29 mouse cellular contexts compared by ENCODE assay signal in genomic region chr7:5029946-5030345, GRCm38 (mm10). TPM values are rescaled to one million over a fixed set of nuclear protein-coding genes. Genes with fewer than 3 reads are reported as not detected.
DNase-seq lines count a peak whose midpoint lies in the region; ATAC-seq and TF ChIP-seq lines count a peak whose summit lies in the region.
"Had no signal": no experiment of that assay in that cellular context is flagged by ENCODE, and none has a peak within 500 bp of the region (broad histone marks: within the 10 kb centered on the region; RNA-seq: fewer than 3 reads in every experiment).

No protein-coding gene starts in this region.

- 0 out of 2 replicates have a peak, but pooled peaks cover 3% of the 10 kb centered on the region for H3K9me3 ChIP-seq in forebrain, postnatal 0 days (ENCODE audit: low read length)
- H3K9me3 ChIP-seq in forebrain, embryonic 14.5 days (replicated peaks; ENCODE audit: control insufficient read depth, low read length): peaks cover 21% of the 10 kb centered on the region
- peaks cover 27% of the 10 kb centered on the region for H3K9me3 ChIP-seq in midbrain, embryonic 13.5 days
- peaks cover 14% of the 10 kb centered on the region for H3K9me3 ChIP-seq in midbrain, embryonic 16.5 days (replicated peaks; ENCODE audit: control insufficient read depth, low read length, poor library complexity, severe bottlenecking)
- peaks cover 58% of the 10 kb centered on the region for H3K9me3 ChIP-seq in limb, embryonic 12.5 days

- no peak overlapping the region for H3K4me3 ChIP-seq in forebrain, postnatal 0 days (ENCODE audit: low read depth, low read length)
- no peak overlapping the region for H3K4me3 ChIP-seq in forebrain, embryonic 14.5 days (ENCODE audit: low read depth, low read length)
- no peak overlapping the region for H3K4me3 ChIP-seq in midbrain, embryonic 13.5 days (replicated peaks)
- no peak overlapping the region for H3K4me3 ChIP-seq in midbrain, embryonic 16.5 days (ENCODE audit: low read depth, low read length)
- peak overlapping the region; percentile 0; the same call in 1 of the 2 replicates for H3K4me3 ChIP-seq in limb, embryonic 12.5 days (replicated peaks)
- H3K4me3 ChIP-seq: heart, embryonic 15.5 days; lung, embryonic 15.5 days had no signal

- 0 out of 2 replicates have a peak, but pooled peaks have one; percentile 15 for TF ChIP-seq CTCF in forebrain, postnatal 0 days (IDR thresholded peaks at IDR 0.05; ENCODE audit: low read depth)

- WGBS in forebrain, postnatal 0 days: 94% methylated on average over 21 of the region's 21 CpGs
- WGBS in forebrain, embryonic 14.5 days: 96% methylated on average over 21 of the region's 21 CpGs
- WGBS in midbrain, embryonic 13.5 days: 94% methylated on average over 21 of the region's 21 CpGs
- 94% methylated on average over 21 of the region's 21 CpGs for WGBS in midbrain, embryonic 16.5 days
- WGBS in limb, embryonic 12.5 days: 92% methylated on average over 21 of the region's 21 CpGs

- no peak for DNase-seq in forebrain, postnatal 0 days
- DNase-seq in forebrain, embryonic 14.5 days (ENCODE audit: low spot score): no peak
- DNase-seq in R1 (ENCODE audit: low read depth, low spot score): peak; percentile 79
- DNase-seq in frontal cortex, postnatal 36 days (ENCODE audit: low spot score in 2 of 2): no peak
- no peak for DNase-seq in Muller cell, postnatal 12 days (ENCODE audit: inconsistent ontology term)
- DNase-seq: adrenal gland, postnatal 36 days; cerebellum, adult 11-12 months; gastrocnemius, postnatal 36 days; kidney, adult 9 months; kidney, postnatal 25 days; lung, postnatal 4 days; right cerebral cortex, postnatal 25 days had no signal

- ATAC-seq in forebrain, postnatal 0 days: no peak
- ATAC-seq in forebrain, embryonic 14.5 days: no peak
- ATAC-seq in midbrain, embryonic 13.5 days: 0 out of 2 replicates have a peak, but pooled peaks have one; percentile 25
- no peak for ATAC-seq in midbrain, embryonic 16.5 days
- no peak for ATAC-seq in limb, embryonic 12.5 days (ENCODE audit: insufficient number of reproducible peaks, insufficient read depth, low FRiP score, low TSS enrichment, low read depth)
- ATAC-seq: inflammation-experienced regulatory T-cells, adult 6 months had no signal

- H3K27ac ChIP-seq in forebrain, postnatal 0 days (ENCODE audit: low read depth, low read length): no peak overlapping the region
- no peak overlapping the region for H3K27ac ChIP-seq in forebrain, embryonic 14.5 days (ENCODE audit: low read depth, low read length)
- no peak overlapping the region for H3K27ac ChIP-seq in midbrain, embryonic 13.5 days
- H3K27ac ChIP-seq in midbrain, embryonic 16.5 days (ENCODE audit: low read length): no peak overlapping the region
- no peak overlapping the region for H3K27ac ChIP-seq in limb, embryonic 12.5 days
- H3K27ac ChIP-seq: heart, embryonic 15.5 days; lung, embryonic 15.5 days had no signal

- H3K4me2 ChIP-seq in forebrain, postnatal 0 days (ENCODE audit: low read depth): no peak overlapping the region
- H3K4me2 ChIP-seq in forebrain, embryonic 14.5 days (ENCODE audit: low read length): no peak overlapping the region
- no peak overlapping the region for H3K4me2 ChIP-seq in midbrain, embryonic 13.5 days (replicated peaks)
- no peak overlapping the region for H3K4me2 ChIP-seq in midbrain, embryonic 16.5 days (ENCODE audit: low read length)
- H3K4me2 ChIP-seq in limb, embryonic 12.5 days: no peak overlapping the region
- H3K4me2 ChIP-seq: heart, embryonic 15.5 days; liver, embryonic 11.5 days; lung, embryonic 15.5 days had no signal

- no peaks in the 10 kb centered on the region for H3K27me3 ChIP-seq in forebrain, postnatal 0 days (ENCODE audit: insufficient read depth, low read length)
- H3K27me3 ChIP-seq in forebrain, embryonic 14.5 days (replicated peaks; ENCODE audit: control insufficient read depth, insufficient read depth, low read length): no peaks in the 10 kb centered on the region
- H3K27me3 ChIP-seq in midbrain, embryonic 13.5 days: no peaks in the 10 kb centered on the region
- no peaks in the 10 kb centered on the region for H3K27me3 ChIP-seq in midbrain, embryonic 16.5 days (ENCODE audit: control insufficient read depth, insufficient read depth, low read depth, low read length)
- H3K27me3 ChIP-seq in limb, embryonic 12.5 days: no peaks in the 10 kb centered on the region
- H3K27me3 ChIP-seq: CH12.LX; heart, embryonic 15.5 days; lung, embryonic 15.5 days had no signal

- no peak overlapping the region for H3K9ac ChIP-seq in forebrain, postnatal 0 days
- no peak overlapping the region for H3K9ac ChIP-seq in forebrain, embryonic 14.5 days (ENCODE audit: low read length)
- no peak overlapping the region for H3K9ac ChIP-seq in midbrain, embryonic 13.5 days (replicated peaks)
- H3K9ac ChIP-seq in midbrain, embryonic 16.5 days (ENCODE audit: low read depth, low read length): no peak overlapping the region
- no peak overlapping the region for H3K9ac ChIP-seq in limb, embryonic 12.5 days (replicated peaks)
- H3K9ac ChIP-seq: heart, embryonic 15.5 days; lung, embryonic 15.5 days had no signal

- peaks cover 78% of the 10 kb centered on the region for H3K36me3 ChIP-seq in forebrain, postnatal 0 days (ENCODE audit: insufficient read depth)
- peaks cover 72% of the 10 kb centered on the region for H3K36me3 ChIP-seq in forebrain, embryonic 14.5 days (ENCODE audit: control insufficient read depth, insufficient read depth, low read length)
- H3K36me3 ChIP-seq in midbrain, embryonic 13.5 days: peaks cover 78% of the 10 kb centered on the region
- H3K36me3 ChIP-seq in midbrain, embryonic 16.5 days (ENCODE audit: control insufficient read depth, insufficient read depth, low read length): peaks cover 44% of the 10 kb centered on the region
- peaks cover 99% of the 10 kb centered on the region for H3K36me3 ChIP-seq in limb, embryonic 12.5 days

- no peaks in the 10 kb centered on the region for H3K4me1 ChIP-seq in forebrain, postnatal 0 days (ENCODE audit: insufficient read depth)
- H3K4me1 ChIP-seq in forebrain, embryonic 14.5 days (ENCODE audit: control insufficient read depth, insufficient read depth, low read length): no peaks in the 10 kb centered on the region
- H3K4me1 ChIP-seq in midbrain, embryonic 13.5 days (replicated peaks): no peaks in the 10 kb centered on the region
- H3K4me1 ChIP-seq in midbrain, embryonic 16.5 days (ENCODE audit: control insufficient read depth, insufficient read depth, low read length): no peaks in the 10 kb centered on the region
- H3K4me1 ChIP-seq in limb, embryonic 12.5 days (replicated peaks): no peaks in the 10 kb centered on the region
- H3K4me1 ChIP-seq: heart, embryonic 15.5 days; lung, embryonic 15.5 days had no signal

RNA-seq across cellular contexts. Expression of gene 4632433K11Rik, which starts 4.0 kb away (rescaled TPM):
- total RNA-seq in forebrain, postnatal 0 days (2014; rRNA removed): 0.24 TPM in 1 of 2 replicates, not detected in the other
- polyA plus RNA-seq in forebrain, postnatal 0 days (2015; fragmentation: Nextera tagmentation; extraction: Ambion mirVana): not detected in 2 replicates
- polyA plus RNA-seq in forebrain, embryonic 14.5 days (2014; fragmentation: Nextera tagmentation; extraction: Ambion mirVana): not detected in 2 replicates
- not detected in 2 replicates for polyA plus RNA-seq in midbrain, embryonic 13.5 days (2015; fragmentation: Nextera tagmentation; extraction: Ambion mirVana)
- not detected in 2 replicates for polyA plus RNA-seq in midbrain, embryonic 16.5 days (2015; fragmentation: Nextera tagmentation; extraction: Ambion mirVana)
- polyA plus RNA-seq in limb, embryonic 12.5 days (2016; fragmentation: Nextera tagmentation; extraction: Ambion mirVana): not detected in 2 replicates
- total RNA-seq: adrenal gland, postnatal 36 days; CH12.LX; hematopoietic stem cell, adult 5-6 weeks; left cerebral cortex, adult 18-20 months had no signal
- polyA plus RNA-seq: embryonic facial prominence, embryonic 11.5 days; frontal cortex, adult 2 months; heart, embryonic 15.5 days; inflammation-experienced regulatory T-cells, adult 6 months; liver, embryonic 11.5 days; lung, embryonic 15.5 days; spleen, adult 2 months; stomach, embryonic 14.5 days; thymus, postnatal 0 days had no signal

RNA-seq across cellular contexts. Expression of gene Zfp784, which starts 8.3 kb away (rescaled TPM):
- 5.2 and 5.6 TPM in 2 replicates for total RNA-seq in forebrain, postnatal 0 days (2014; rRNA removed)
- 4.1 and 5.0 TPM in 2 replicates for polyA plus RNA-seq in forebrain, postnatal 0 days (2015; fragmentation: Nextera tagmentation; extraction: Ambion mirVana)
- polyA plus RNA-seq in forebrain, embryonic 14.5 days (2014; fragmentation: Nextera tagmentation; extraction: Ambion mirVana): 6.2 and 6.3 TPM in 2 replicates
- 10.5 and 11.2 TPM in 2 replicates for polyA plus RNA-seq in midbrain, embryonic 13.5 days (2015; fragmentation: Nextera tagmentation; extraction: Ambion mirVana)
- 10.5 and 10.8 TPM in 2 replicates for polyA plus RNA-seq in midbrain, embryonic 16.5 days (2015; fragmentation: Nextera tagmentation; extraction: Ambion mirVana)
- polyA plus RNA-seq in limb, embryonic 12.5 days (2016; fragmentation: Nextera tagmentation; extraction: Ambion mirVana): 4.7 and 5.2 TPM in 2 replicates

RNA-seq across cellular contexts. Expression of gene Ccdc106, which starts 9.6 kb away (rescaled TPM):
- total RNA-seq in forebrain, postnatal 0 days (2014; rRNA removed): 70.7 and 104 TPM in 2 replicates
- polyA plus RNA-seq in forebrain, postnatal 0 days (2015; fragmentation: Nextera tagmentation; extraction: Ambion mirVana): 69.7 and 79.8 TPM in 2 replicates
- 36.1 and 45.5 TPM in 2 replicates for polyA plus RNA-seq in forebrain, embryonic 14.5 days (2014; fragmentation: Nextera tagmentation; extraction: Ambion mirVana)
- 25.8 and 30.1 TPM in 2 replicates for polyA plus RNA-seq in midbrain, embryonic 13.5 days (2015; fragmentation: Nextera tagmentation; extraction: Ambion mirVana)
- polyA plus RNA-seq in midbrain, embryonic 16.5 days (2015; fragmentation: Nextera tagmentation; extraction: Ambion mirVana): 70.0 and 73.1 TPM in 2 replicates
- 27.3 and 27.5 TPM in 2 replicates for polyA plus RNA-seq in limb, embryonic 12.5 days (2016; fragmentation: Nextera tagmentation; extraction: Ambion mirVana)
- total RNA-seq: hematopoietic stem cell, adult 5-6 weeks had no signal
- polyA plus RNA-seq: inflammation-experienced regulatory T-cells, adult 6 months; thymus, postnatal 0 days had no signal

RNA-seq across cellular contexts. Expression of gene Zfp865, which starts 9.8 kb away (rescaled TPM):
- total RNA-seq in forebrain, postnatal 0 days (2014; rRNA removed): 27.3 and 33.3 TPM in 2 replicates
- 5.6 and 5.8 TPM in 2 replicates for polyA plus RNA-seq in forebrain, postnatal 0 days (2015; fragmentation: Nextera tagmentation; extraction: Ambion mirVana)
- 5.4 and 5.9 TPM in 2 replicates for polyA plus RNA-seq in forebrain, embryonic 14.5 days (2014; fragmentation: Nextera tagmentation; extraction: Ambion mirVana)
- 5.7 and 7.9 TPM in 2 replicates for polyA plus RNA-seq in midbrain, embryonic 13.5 days (2015; fragmentation: Nextera tagmentation; extraction: Ambion mirVana)
- 6.6 and 7.2 TPM in 2 replicates for polyA plus RNA-seq in midbrain, embryonic 16.5 days (2015; fragmentation: Nextera tagmentation; extraction: Ambion mirVana)
- 7.0 and 8.1 TPM in 2 replicates for polyA plus RNA-seq in limb, embryonic 12.5 days (2016; fragmentation: Nextera tagmentation; extraction: Ambion mirVana)

RNA-seq across cellular contexts. Expression of gene Gm44973, which starts 14.7 kb away (rescaled TPM):
- total RNA-seq in forebrain, postnatal 0 days (2014; rRNA removed): not detected in 2 replicates
- polyA plus RNA-seq in forebrain, postnatal 0 days (2015; fragmentation: Nextera tagmentation; extraction: Ambion mirVana): 3.1 TPM in 2 replicates
- polyA plus RNA-seq in forebrain, embryonic 14.5 days (2014; fragmentation: Nextera tagmentation; extraction: Ambion mirVana): 0.59 and 1.9 TPM in 2 replicates
- 0.89 and 1.3 TPM in 2 replicates for polyA plus RNA-seq in midbrain, embryonic 13.5 days (2015; fragmentation: Nextera tagmentation; extraction: Ambion mirVana)
- 0.41 and 1.0 TPM in 2 replicates for polyA plus RNA-seq in midbrain, embryonic 16.5 days (2015; fragmentation: Nextera tagmentation; extraction: Ambion mirVana)
- 1.2 TPM in 1 of 2 replicates, not detected in the other for polyA plus RNA-seq in limb, embryonic 12.5 days (2016; fragmentation: Nextera tagmentation; extraction: Ambion mirVana)
- total RNA-seq: adrenal gland, postnatal 36 days; gastrocnemius, postnatal 36 days; heart, adult 8-10 months; hematopoietic stem cell, adult 5-6 weeks; left cerebral cortex, adult 18-20 months; left cerebral cortex, postnatal 36 days had no signal
- polyA plus RNA-seq: embryonic facial prominence, embryonic 11.5 days; frontal cortex, adult 2 months; spleen, adult 2 months had no signal
